In genomic region chr7:120874764-120875539, GRCm38 (mm10) we compare ENCODE assay signal across 11 mouse cellular contexts. TPM values are rescaled to one million over a fixed set of nuclear protein-coding genes. Genes with fewer than 3 reads are reported as not detected.
A peak's percentile ranks its signal among the peaks of the same experiment; 100 is the strongest.
DNase-seq lines count a peak whose midpoint lies in the region; ATAC-seq lines count a peak whose summit lies in the region.
"Had no signal": no experiment of that assay in that cellular context is flagged by ENCODE, and none has a peak within 500 bp of the region (broad histone marks: within the 10 kb centered on the region; RNA-seq: fewer than 3 reads in every experiment).

No protein-coding gene starts in this region.

- WGBS in heart, embryonic 12.5 days: 37% methylated on average over 7 of the region's 7 CpGs
- WGBS in liver, embryonic 15.5 days (ENCODE audit: insufficient replicate concordance): 17% methylated on average over 7 of the region's 7 CpGs

- intact Hi-C loops in heart, postnatal 25 days (cut with DNase I): no loop called here
- intact Hi-C loops in left cerebral cortex, postnatal 10 days (cut with DNase I): no loop called here

- H3K4me3 ChIP-seq in heart, embryonic 12.5 days: no peak overlapping the region
- H3K4me3 ChIP-seq in liver, embryonic 15.5 days (replicated peaks): peak overlapping the region; percentile 44

- H3K9me3 ChIP-seq in heart, embryonic 12.5 days (replicated peaks): no peaks in the 10 kb centered on the region
- no peaks in the 10 kb centered on the region for H3K9me3 ChIP-seq in liver, embryonic 15.5 days (replicated peaks)

- no peak for DNase-seq in heart, postnatal 25 days (ENCODE audit: low spot score)
- DNase-seq in spleen, postnatal 14 days (ENCODE audit: low spot score in 2 of 2): peak; percentile 42 to 55
- no peak for DNase-seq in left cerebral cortex, postnatal 10 days (ENCODE audit: extremely low spot score in 1 of 2, low spot score in 2 of 2)
- no peak for DNase-seq in natural killer cell, adult 2 months (ENCODE audit: low spot score in 2 of 2)
- no peak for DNase-seq in right cerebral cortex, postnatal 25 days
- DNase-seq: adrenal gland, adult 8-10 months; embryo, embryonic 11 days; right cerebral cortex, postnatal 14 days had no signal

- H3K4me2 ChIP-seq in heart, embryonic 12.5 days: no peak overlapping the region
- H3K4me2 ChIP-seq in liver, embryonic 15.5 days: peak overlapping the region; percentile 65

- peak; percentile 87 for ATAC-seq in heart, embryonic 12.5 days (ENCODE audit: insufficient number of reproducible peaks, low FRiP score)
- ATAC-seq in common myeloid progenitor, adult 5-6 weeks (replicated peaks; ENCODE audit: low read depth, poor library complexity, severe bottlenecking): peak; percentile 88
- ATAC-seq in liver, embryonic 15.5 days (ENCODE audit: insufficient read depth): peak; percentile 93

- no peaks in the 10 kb centered on the region for H3K36me3 ChIP-seq in heart, embryonic 12.5 days
- H3K36me3 ChIP-seq in liver, embryonic 15.5 days (replicated peaks): peaks cover 75% of the 10 kb centered on the region

- H3K4me1 ChIP-seq in heart, embryonic 12.5 days (replicated peaks): peaks cover 30% of the 10 kb centered on the region
- peaks cover 91% of the 10 kb centered on the region for H3K4me1 ChIP-seq in liver, embryonic 15.5 days (replicated peaks)

- no peak overlapping the region; the same call in 1 of the 2 replicates for H3K9ac ChIP-seq in heart, embryonic 12.5 days
- H3K9ac ChIP-seq in liver, embryonic 15.5 days: peak overlapping the region; percentile 62

- no peaks in the 10 kb centered on the region for H3K27me3 ChIP-seq in heart, embryonic 12.5 days (replicated peaks)
- H3K27me3 ChIP-seq in liver, embryonic 15.5 days: no peaks in the 10 kb centered on the region

- H3K27ac ChIP-seq in heart, embryonic 12.5 days (ENCODE audit: poor library complexity, severe bottlenecking): peak overlapping the region; percentile 18; the same call in 1 of the 2 replicates
- peak overlapping the region; percentile 96 for H3K27ac ChIP-seq in liver, embryonic 15.5 days (replicated peaks)

RNA-seq across cellular contexts. Expression of gene Eef2k, which starts 32.3 kb away (rescaled TPM):
- 14.9 and 17.1 TPM in 2 replicates for polyA plus RNA-seq in heart, embryonic 12.5 days (2016; fragmentation: Nextera tagmentation; extraction: Ambion mirVana)
- 10 to 100 TPM; 27.7 to 32.5 TPM for total RNA-seq in heart, postnatal 25 days (2021)
- total RNA-seq in common myeloid progenitor, adult 5-6 weeks (2017): 73.9 and 95.6 TPM in 2 replicates
- 42.8 and 50.4 TPM in 2 replicates for polyA plus RNA-seq in liver, embryonic 15.5 days (2015; fragmentation: Nextera tagmentation; extraction: Ambion mirVana)
- total RNA-seq in left cerebral cortex, postnatal 10 days (2021): 10 to 100 TPM; 45.1 to 46.0 TPM

RNA-seq across cellular contexts. Expression of gene Polr3e, which starts 42.6 kb away (rescaled TPM):
- polyA plus RNA-seq in heart, embryonic 12.5 days (2016; fragmentation: Nextera tagmentation; extraction: Ambion mirVana): 24.4 and 25.9 TPM in 2 replicates
- 1 to 10 TPM; 8.2 to 8.7 TPM for total RNA-seq in heart, postnatal 25 days (2021)
- total RNA-seq in common myeloid progenitor, adult 5-6 weeks (2017): 26.9 and 30.3 TPM in 2 replicates
- 12.8 and 13.4 TPM in 2 replicates for polyA plus RNA-seq in liver, embryonic 15.5 days (2015; fragmentation: Nextera tagmentation; extraction: Ambion mirVana)
- total RNA-seq in left cerebral cortex, postnatal 10 days (2021): 10 to 100 TPM; 34.5 to 34.6 TPM

Comparison
In these comparisons a context has a peak if more than half of its experiments do, and no peak if none do; other contexts are left out.
1. DNase-seq: peak in spleen, postnatal 14 days (2 of 2); none in heart, postnatal 25 days (single experiment), left cerebral cortex, postnatal 10 days (0 of 2), natural killer cell, adult 2 months (0 of 2) and right cerebral cortex, postnatal 25 days (single experiment).
2. Peak in every context shown above with its lines, with median percentiles within 50 percentile points of each other: ATAC-seq.